Comparison of ENCODE assay signal across 10 mouse cellular contexts in genomic region chr16:43235317-43235716, GRCm38 (mm10).
DNase-seq lines count a peak whose midpoint lies in the region; ATAC-seq and TF ChIP-seq lines count a peak whose summit lies in the region.
"Had no signal": no experiment of that assay in that cellular context is flagged by ENCODE, and none has a peak within 500 bp of the region (broad histone marks: within the 10 kb centered on the region; RNA-seq: fewer than 3 reads in every experiment).

No protein-coding gene starts in this region.

- no peak for TF ChIP-seq CTCF in cortical plate, adult 2 months (IDR thresholded peaks at IDR 0.05; ENCODE audit: extremely low read depth, insufficient read depth, low read length)

- H3K4me1 ChIP-seq in hindbrain, embryonic 13.5 days (replicated peaks), result peaks cover 7% of the 10 kb centered on the region
- no peaks in the 10 kb centered on the region for H3K4me1 ChIP-seq in hindbrain, embryonic 12.5 days
- H3K4me1 ChIP-seq in cortical plate, adult 2 months (ENCODE audit: control insufficient read depth, insufficient read depth, low read length), result peaks cover 1% of the 10 kb centered on the region; the same call in 1 of the 2 replicates
- H3K4me1 ChIP-seq in intestine, embryonic 15.5 days (replicated peaks), result no peaks in the 10 kb centered on the region
- H3K4me1 ChIP-seq in liver, embryonic 16.5 days (ENCODE audit: control insufficient read depth, low read depth, low read length), result no peaks in the 10 kb centered on the region

- WGBS in hindbrain, embryonic 13.5 days, result 66% methylated on average over 7 of the region's 7 CpGs
- 72% methylated on average over 7 of the region's 7 CpGs for WGBS in hindbrain, embryonic 12.5 days
- 51% methylated on average over 7 of the region's 7 CpGs for WGBS in intestine, embryonic 15.5 days
- WGBS in liver, embryonic 16.5 days (ENCODE audit: insufficient replicate concordance), result 63% methylated on average over 7 of the region's 7 CpGs

- no peak for ATAC-seq in hindbrain, embryonic 13.5 days (ENCODE audit: low FRiP score)
- ATAC-seq in hindbrain, embryonic 12.5 days (ENCODE audit: low FRiP score), result no peak
- ATAC-seq in intestine, embryonic 15.5 days, result peak; percentile 49; the same call in 1 of the 2 replicates
- peak; percentile 87 for ATAC-seq in liver, embryonic 16.5 days (ENCODE audit: low read depth)

- no peak overlapping the region for H3K9ac ChIP-seq in hindbrain, embryonic 13.5 days
- H3K9ac ChIP-seq in hindbrain, embryonic 12.5 days, result no peak overlapping the region
- no peak overlapping the region for H3K9ac ChIP-seq in intestine, embryonic 15.5 days
- H3K9ac ChIP-seq in liver, embryonic 16.5 days (ENCODE audit: low read depth, low read length), result no peak overlapping the region

- H3K9me3 ChIP-seq in hindbrain, embryonic 13.5 days, result no peaks in the 10 kb centered on the region
- no peaks in the 10 kb centered on the region for H3K9me3 ChIP-seq in hindbrain, embryonic 12.5 days (replicated peaks)
- no peaks in the 10 kb centered on the region for H3K9me3 ChIP-seq in intestine, embryonic 15.5 days
- H3K9me3 ChIP-seq in liver, embryonic 16.5 days (replicated peaks; ENCODE audit: control insufficient read depth, low read length), result no peaks in the 10 kb centered on the region

- H3K36me3 ChIP-seq in hindbrain, embryonic 13.5 days, result no peaks in the 10 kb centered on the region
- no peaks in the 10 kb centered on the region for H3K36me3 ChIP-seq in hindbrain, embryonic 12.5 days
- no peaks in the 10 kb centered on the region for H3K36me3 ChIP-seq in intestine, embryonic 15.5 days
- no peaks in the 10 kb centered on the region for H3K36me3 ChIP-seq in liver, embryonic 16.5 days (ENCODE audit: control insufficient read depth, insufficient read depth)

- no peak for DNase-seq in frontal cortex, adult 2 months (ENCODE audit: extremely low spot score in 1 of 2, low spot score in 1 of 2)
- no peak for DNase-seq in spleen, adult 12 weeks (ENCODE audit: low spot score)
- DNase-seq in adipocyte (ENCODE audit: low spot score), result no peak
- DNase-seq: spleen, adult 18-20 months had no signal

- no peak overlapping the region for H3K4me2 ChIP-seq in hindbrain, embryonic 13.5 days
- no peak overlapping the region for H3K4me2 ChIP-seq in hindbrain, embryonic 12.5 days (replicated peaks)
- H3K4me2 ChIP-seq in intestine, embryonic 15.5 days (replicated peaks), result no peak overlapping the region; the same call in 1 of the 2 replicates
- no peak overlapping the region for H3K4me2 ChIP-seq in liver, embryonic 16.5 days (ENCODE audit: low read depth, low read length)

- peak overlapping the region; percentile 15; the same call in 1 of the 2 replicates for H3K27ac ChIP-seq in hindbrain, embryonic 13.5 days
- no peak overlapping the region for H3K27ac ChIP-seq in hindbrain, embryonic 12.5 days
- H3K27ac ChIP-seq in cortical plate, adult 2 months (ENCODE audit: insufficient read depth, low read length), result peak overlapping the region; percentile 3
- no peak overlapping the region for H3K27ac ChIP-seq in intestine, embryonic 15.5 days
- H3K27ac ChIP-seq in liver, embryonic 16.5 days (ENCODE audit: low read length), result peak overlapping the region; percentile 25

- no peaks in the 10 kb centered on the region for H3K27me3 ChIP-seq in hindbrain, embryonic 13.5 days
- no peaks in the 10 kb centered on the region for H3K27me3 ChIP-seq in hindbrain, embryonic 12.5 days
- H3K27me3 ChIP-seq in intestine, embryonic 15.5 days (replicated peaks), result no peaks in the 10 kb centered on the region
- H3K27me3 ChIP-seq in liver, embryonic 16.5 days (ENCODE audit: control insufficient read depth, insufficient read depth, low read depth, low read length), result no peaks in the 10 kb centered on the region
- H3K27me3 ChIP-seq: CH12.LX had no signal

- TF ChIP-seq POLR2A in cortical plate, adult 2 months (IDR thresholded peaks at IDR 0.05; ENCODE audit: extremely low read depth, insufficient read depth, low read length), result no peak

- H3K4me3 ChIP-seq in hindbrain, embryonic 13.5 days, result no peak overlapping the region
- no peak overlapping the region for H3K4me3 ChIP-seq in hindbrain, embryonic 12.5 days
- peak overlapping the region; percentile 33; the same call in 1 of the 2 replicates for H3K4me3 ChIP-seq in cortical plate, adult 2 months (ENCODE audit: insufficient read depth, low read length)
- H3K4me3 ChIP-seq in intestine, embryonic 15.5 days (replicated peaks), result no peak overlapping the region
- no peak overlapping the region for H3K4me3 ChIP-seq in liver, embryonic 16.5 days (ENCODE audit: low read depth, low read length)

Comparison
In these comparisons a context has a peak if more than half of its experiments do, and no peak if none do; other contexts are left out.
1. H3K27ac ChIP-seq: peak in hindbrain, embryonic 13.5 days (single experiment), cortical plate, adult 2 months (single experiment) and liver, embryonic 16.5 days (single experiment); none in hindbrain, embryonic 12.5 days (single experiment) and intestine, embryonic 15.5 days (single experiment).
2. ATAC-seq: peak in intestine, embryonic 15.5 days (single experiment) and liver, embryonic 16.5 days (single experiment); none in hindbrain, embryonic 13.5 days (single experiment) and hindbrain, embryonic 12.5 days (single experiment).